Mouse (Mus musculus): Measurements from ENCODE around the gene Cep170. TPM values are rescaled to one million over a fixed set of nuclear protein-coding genes. Genes with fewer than 3 reads are reported as not detected.

The Cep170 gene
- total RNA-seq, 2 experiments from 2014 or later: 125 to 130 TPM

DNA sequence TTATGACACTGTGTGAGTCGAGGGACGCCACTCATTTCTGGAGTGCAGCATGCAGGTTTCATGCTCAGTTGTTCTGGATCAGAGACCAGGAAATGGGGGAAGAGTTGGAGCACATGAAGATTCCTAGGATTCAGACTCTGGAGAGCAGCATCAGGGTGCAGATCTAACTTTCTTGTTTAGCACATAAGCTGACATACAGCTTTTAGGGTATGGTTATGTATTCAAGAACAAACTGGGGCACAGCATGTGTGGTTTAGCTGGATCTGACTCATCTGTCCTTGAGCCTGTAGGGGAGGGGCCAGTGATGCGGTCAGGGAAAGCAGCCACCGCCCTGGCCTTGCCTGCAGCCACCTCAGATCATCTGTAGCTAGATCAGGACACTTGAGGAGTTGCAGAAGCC, 13.5 kb upstream of the Cep170 start:
- DNase-seq (ENCODE audit: low spot score in 2 of 2): no peak
- intact Hi-C loops (cut with DNase I): no loop called here

GRCm38 (mm10) chr1:176826931-176827330, 13.1 kb upstream of the Cep170 start:
- no peak for DNase-seq (ENCODE audit: low spot score in 2 of 2)
- intact Hi-C loops (cut with DNase I): no loop called here

DNA sequence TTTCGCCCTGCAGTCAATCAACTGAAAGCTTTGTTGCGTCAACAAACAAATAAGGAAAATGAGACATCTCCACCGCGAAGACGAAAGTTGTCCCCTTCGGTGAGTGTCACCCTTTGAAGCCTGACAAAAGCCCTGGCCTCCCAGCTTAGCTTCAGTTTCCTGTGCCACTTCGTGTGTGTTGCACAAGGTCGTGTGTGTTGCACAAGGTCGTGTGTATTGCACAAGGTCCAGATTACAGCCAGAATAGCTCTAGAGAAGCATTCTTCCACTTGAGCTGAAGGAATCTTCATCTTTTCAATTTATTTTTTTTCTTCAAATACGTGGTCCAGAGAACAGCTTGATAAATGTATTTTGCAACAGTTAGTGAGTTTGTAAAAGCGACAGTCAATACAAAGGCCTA, 12.3 kb upstream of the Cep170 start:
- DNase-seq (ENCODE audit: low spot score in 2 of 2): no peak

DNA sequence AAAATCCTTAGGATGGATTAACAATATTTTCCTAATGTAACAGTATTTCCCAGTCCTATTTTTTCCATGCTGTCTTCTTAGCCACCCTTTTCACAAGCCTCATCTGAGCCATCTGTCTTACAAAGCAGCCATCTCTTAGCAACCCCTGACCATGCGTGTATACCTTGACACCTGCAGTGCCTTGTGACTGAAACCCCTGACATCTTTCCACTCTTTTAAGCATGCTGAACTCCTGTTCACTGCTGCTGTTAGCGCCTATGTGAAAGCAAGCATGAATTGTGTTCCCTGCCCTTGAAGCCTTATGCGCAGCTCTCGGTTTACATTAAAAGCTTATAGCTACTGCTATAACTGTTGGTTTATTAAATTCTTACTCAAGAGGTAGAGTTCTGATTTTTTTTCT, 11.2 kb upstream of the Cep170 start:
- intact Hi-C loops (cut with DNase I): no loop called here
- no peak for DNase-seq (ENCODE audit: low spot score in 2 of 2)

More for the DNA sequence above, 12.3 kb upstream of the Cep170 start:
- intact Hi-C loops (cut with DNase I): no loop called here

DNA sequence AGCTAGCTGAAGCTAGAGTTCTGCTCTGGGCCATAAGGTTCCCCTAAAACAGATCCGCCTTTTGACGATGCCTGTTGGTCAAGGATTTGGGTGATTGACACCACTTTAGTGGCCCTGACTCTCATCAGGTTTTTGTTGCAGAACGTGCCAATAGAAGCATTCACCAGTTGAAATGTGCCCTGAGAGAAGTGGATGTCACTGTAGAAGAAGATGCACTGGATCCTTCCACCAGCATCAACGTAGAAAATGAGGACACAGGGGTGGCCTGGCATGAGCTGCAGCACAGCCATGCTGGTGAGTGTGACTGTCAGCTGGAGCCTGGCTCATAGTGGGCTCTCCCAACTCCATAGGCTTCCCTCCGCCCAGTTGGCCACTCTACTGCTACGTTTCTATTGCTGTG, 10.7 kb upstream of the Cep170 start:
- no peak for DNase-seq (ENCODE audit: low spot score in 2 of 2)
- intact Hi-C loops (cut with DNase I): no loop called here

- intact Hi-C loops (cut with DNase I): no loop called here
- no peak for DNase-seq (ENCODE audit: low spot score in 2 of 2)
Observed at GRCm38 (mm10) chr1:176823889-176824288, 10.0 kb upstream of the Cep170 start.

- DNase-seq (ENCODE audit: low spot score in 2 of 2): no peak
- intact Hi-C loops (cut with DNase I): no loop called here
Observed at GRCm38 (mm10) chr1:176822949-176823348, 9.1 kb upstream of the Cep170 start.

DNA sequence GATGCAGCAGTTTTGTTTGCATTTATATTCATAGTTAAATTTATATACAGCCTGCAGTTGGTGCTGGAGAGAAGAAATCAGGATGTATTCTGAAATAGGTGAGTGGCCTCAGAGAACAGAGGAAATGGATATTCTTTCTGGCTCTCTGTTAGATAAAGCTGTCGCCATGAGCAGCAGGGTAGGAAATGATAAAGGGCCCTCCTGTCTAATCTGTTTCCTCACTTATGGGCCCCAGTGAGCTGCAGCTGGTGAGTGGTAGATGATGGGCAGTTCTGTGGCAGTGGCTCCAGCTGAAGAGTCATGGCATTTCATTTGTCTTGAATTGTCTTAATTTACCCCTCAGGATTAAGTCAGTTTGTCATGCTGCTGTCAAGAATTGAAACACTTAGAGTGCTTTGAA, 8.1 kb upstream of the Cep170 start:
- intact Hi-C loops (cut with DNase I): no loop called here
- no peak for DNase-seq (ENCODE audit: low spot score in 2 of 2)

GRCm38 (mm10) chr1:176818763-176819162, 4.9 kb upstream of the Cep170 start:
- intact Hi-C loops (cut with DNase I): no loop called here
- DNase-seq (ENCODE audit: low spot score in 2 of 2): no peak

DNA sequence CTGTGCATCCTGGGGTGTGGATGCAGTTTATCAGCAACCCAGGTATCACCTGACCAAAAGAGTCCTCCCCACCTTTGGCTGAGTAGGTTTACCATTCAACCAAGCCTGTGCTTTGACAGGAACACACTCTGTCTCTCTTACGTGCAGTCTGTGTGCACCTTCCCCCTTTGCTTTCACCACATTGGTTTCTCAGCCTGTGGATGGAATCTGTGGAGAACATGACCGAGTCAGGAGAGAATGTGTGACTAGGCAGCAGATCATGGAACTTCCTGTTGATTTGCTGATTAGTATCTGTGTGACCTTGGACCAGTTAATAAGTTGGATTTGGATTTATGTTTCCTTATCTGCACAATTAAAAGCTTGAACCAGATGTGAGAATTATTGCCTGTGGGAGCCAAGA, 4.3 kb upstream of the Cep170 start:
- DNase-seq (ENCODE audit: low spot score in 2 of 2): no peak
- intact Hi-C loops (cut with DNase I): no loop called here

DNA sequence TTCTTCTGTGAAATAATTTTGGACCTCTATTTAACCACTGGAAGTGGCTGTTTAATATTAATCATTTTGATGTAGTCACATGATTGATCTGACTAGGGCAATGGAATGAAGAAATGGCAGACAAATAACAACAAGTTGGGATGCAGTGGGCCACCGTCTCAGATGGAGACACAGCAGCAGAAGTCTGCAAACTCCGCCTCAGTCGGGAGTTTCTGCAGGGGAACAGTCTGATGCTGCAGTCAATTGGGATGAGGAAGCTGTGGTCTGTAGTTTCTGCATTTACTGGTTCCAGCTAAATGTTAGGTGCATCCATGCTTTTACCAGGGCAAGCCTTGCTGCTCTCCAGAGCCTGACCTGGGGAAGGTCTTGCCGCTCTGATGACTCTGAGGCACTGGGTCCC, 2.9 kb upstream of the Cep170 start:
- no peak for DNase-seq (ENCODE audit: low spot score in 2 of 2)
- intact Hi-C loops (cut with DNase I): no loop called here

GRCm38 (mm10) chr1:176814591-176815062, 760 bp upstream of the Cep170 start, which contains the start of gene Sdccag8:
Gene Sdccag8 (plus strand): TSS chr1:176814660.
- intact Hi-C loops (cut with DNase I): no loop called here
- DNase-seq (ENCODE audit: low spot score in 2 of 2): peak; percentile 95 to 96

DNA sequence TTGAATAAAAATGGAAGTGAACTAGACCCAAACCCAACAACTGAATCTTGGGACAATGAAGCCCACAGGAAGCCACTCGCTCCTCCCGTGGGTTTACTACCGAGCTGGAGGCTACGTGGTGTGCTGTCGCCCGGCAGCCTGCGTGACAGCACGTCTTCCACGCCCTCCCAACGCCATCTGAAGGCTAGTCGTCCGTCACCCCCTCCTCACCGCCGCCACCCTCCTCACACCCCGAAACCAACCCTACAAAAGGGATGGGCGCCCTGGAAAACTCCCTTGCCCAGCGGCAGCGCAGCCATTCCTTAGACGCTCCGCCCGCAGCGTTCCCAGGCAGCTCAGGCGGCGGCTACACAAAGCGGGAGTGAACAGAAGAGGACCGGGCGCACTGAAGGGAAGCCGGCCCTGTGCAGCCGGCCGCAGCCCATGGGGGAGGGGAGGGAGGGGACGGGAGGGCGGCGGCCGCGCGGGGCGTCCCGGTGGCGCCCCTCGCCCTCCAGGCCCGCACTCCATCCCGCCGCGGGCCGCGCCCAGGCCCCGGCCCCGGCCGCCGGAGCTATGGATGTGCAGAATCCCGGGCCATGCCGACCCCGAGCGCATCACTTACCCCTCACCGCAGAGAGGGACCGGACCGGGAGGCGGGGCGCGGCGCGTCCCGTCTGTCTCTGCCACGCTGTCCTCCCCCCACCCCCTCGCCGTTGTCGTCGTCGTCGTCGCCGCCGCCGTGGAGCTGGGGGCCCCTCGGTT, 403 bp downstream of the Cep170 start:
- DNase-seq (ENCODE audit: low spot score in 2 of 2): peak; percentile 77 to 85
- intact Hi-C loops (cut with DNase I): no loop called here

- intact Hi-C loops (cut with DNase I): no loop called here
- DNase-seq (ENCODE audit: low spot score in 2 of 2): no peak
Observed at GRCm38 (mm10) chr1:176812491-176813291, 1.2 kb downstream of the Cep170 start.

DNA sequence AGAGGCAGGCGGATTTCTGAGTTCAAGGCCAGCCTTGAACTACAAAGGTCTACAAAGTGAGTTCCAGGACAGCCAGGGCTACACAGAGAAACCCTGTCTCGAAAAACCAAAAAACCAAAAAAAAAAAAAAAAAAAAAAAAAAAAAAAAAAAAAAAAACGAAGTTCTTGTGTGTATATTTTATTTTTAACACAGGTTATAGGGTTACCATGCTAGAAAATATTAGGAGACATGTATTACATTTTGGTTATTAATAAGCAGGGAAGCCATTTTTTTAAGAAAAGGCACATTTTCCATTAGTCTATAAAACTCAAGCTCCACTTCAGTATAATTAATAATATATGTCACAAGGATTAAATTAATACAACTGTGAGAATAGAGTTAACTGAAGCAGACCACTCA, 2.0 kb downstream of the Cep170 start:
- intact Hi-C loops (cut with DNase I): no loop called here
- DNase-seq (ENCODE audit: low spot score in 2 of 2): no peak

- no peak for DNase-seq (ENCODE audit: low spot score in 2 of 2)
- intact Hi-C loops (cut with DNase I): no loop called here
Observed at GRCm38 (mm10) chr1:176810161-176810560, 3.7 kb downstream of the Cep170 start.

- DNase-seq (ENCODE audit: low spot score in 2 of 2): peak; percentile 75 to 86
- intact Hi-C loops (cut with DNase I): no loop called here
Observed at GRCm38 (mm10) chr1:176800728-176801365, 13.0 kb downstream of the Cep170 start.

- no peak for DNase-seq (ENCODE audit: low spot score in 2 of 2)
Observed at GRCm38 (mm10) chr1:176798673-176799072, 15.2 kb downstream of the Cep170 start.

DNA sequence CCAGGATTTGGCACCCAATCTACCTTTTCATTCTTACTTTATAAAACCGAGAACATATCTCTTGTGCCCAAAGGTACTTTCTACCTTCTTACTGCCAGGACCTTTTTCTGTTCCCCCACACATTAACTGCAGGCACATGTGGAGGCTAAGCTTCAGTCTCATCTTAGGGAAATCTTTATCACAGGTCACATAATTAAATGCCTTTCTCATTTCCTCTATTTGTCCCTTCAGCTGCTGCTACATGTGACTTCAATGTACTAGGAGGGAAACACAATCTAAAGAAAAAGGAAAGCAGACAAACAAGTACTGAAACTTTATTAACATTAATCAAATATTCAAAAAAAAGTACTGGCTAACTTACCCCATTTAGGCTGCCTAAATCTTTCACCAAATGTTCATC, 21.7 kb downstream of the Cep170 start:
- no peak for DNase-seq (ENCODE audit: low spot score in 2 of 2)
- intact Hi-C loops (cut with DNase I): no loop called here

More at GRCm38 (mm10) chr1:176798673-176799072, 15.2 kb downstream of the Cep170 start:
- intact Hi-C loops (cut with DNase I): no loop called here

- intact Hi-C loops (cut with DNase I): no loop called here
- DNase-seq (ENCODE audit: low spot score in 2 of 2): no peak
Observed at GRCm38 (mm10) chr1:176789326-176789725, 24.5 kb downstream of the Cep170 start.

All from left cerebral cortex, postnatal 14 days (tissue).